Mouse (Mus musculus) skeletal muscle tissue, adult 2 months (tissue): ENCODE measurements around the gene Tex9.

Source experiments
- DNase-seq: peaks from one replicate; pipeline ENCODE4 v3.0.0-alpha.2; 2012; ENCODE audit warnings: low read depth, low spot score

Tex9 gene

GRCm38 (mm10) chr9:72492194-72492565, at the start of gene Tex9:
Gene Tex9, minus strand, starts transcription at chr9:72492212.
- DNase-seq, result no peak

GRCm38 (mm10) chr9:72537086-72537485, 45.1 kb upstream of the Tex9 start:
- no peak for DNase-seq

- DNase-seq, result no peak
These were observed 43.4 kb upstream of the Tex9 start for GRCm38 (mm10) chr9:72535394-72535793.

- DNase-seq, result no peak
These were observed 43.0 kb upstream of the Tex9 start for GRCm38 (mm10) chr9:72534985-72535384.

- DNase-seq, result no peak
These were observed 41.0 kb upstream of the Tex9 start for GRCm38 (mm10) chr9:72533089-72533415.

- peak; percentile 47 for DNase-seq
These were observed 40.5 kb upstream of the Tex9 start for GRCm38 (mm10) chr9:72532381-72533088.

- peak; percentile 67 for DNase-seq
These were observed 40.0 kb upstream of the Tex9 start, which contains the start of gene Rfx7 for GRCm38 (mm10) chr9:72531996-72532380. Gene Rfx7, plus strand, starts transcription at chr9:72532240.

GRCm38 (mm10) chr9:72531291-72531995, 39.4 kb upstream of the Tex9 start:
- peak; percentile 87 for DNase-seq

- peak; percentile 87 for DNase-seq
These were observed 38.8 kb upstream of the Tex9 start for GRCm38 (mm10) chr9:72530824-72531223.

GRCm38 (mm10) chr9:72530237-72530636, 38.2 kb upstream of the Tex9 start:
- DNase-seq, result peak; percentile 90

GRCm38 (mm10) chr9:72526091-72526490, 34.1 kb upstream of the Tex9 start:
- DNase-seq, result no peak

- DNase-seq, result no peak
These were observed 28.8 kb upstream of the Tex9 start for GRCm38 (mm10) chr9:72520849-72521248.

- peak; percentile 17 for DNase-seq
These were observed 27.2 kb upstream of the Tex9 start for GRCm38 (mm10) chr9:72519246-72519645.

GRCm38 (mm10) chr9:72515366-72515765, 23.4 kb upstream of the Tex9 start:
- DNase-seq, result no peak

GRCm38 (mm10) chr9:72512229-72512981, 20.4 kb upstream of the Tex9 start:
- no peak for DNase-seq

GRCm38 (mm10) chr9:72497171-72497570, 5.2 kb upstream of the Tex9 start:
- no peak for DNase-seq

GRCm38 (mm10) chr9:72496691-72497090, 4.7 kb upstream of the Tex9 start:
- DNase-seq, result no peak

- no peak for DNase-seq
These were observed 2.1 kb upstream of the Tex9 start for GRCm38 (mm10) chr9:72493984-72494685.

- DNase-seq, result no peak
These were observed 1.5 kb upstream of the Tex9 start for GRCm38 (mm10) chr9:72493465-72493864.

- peak; percentile 78 for DNase-seq
These were observed 336 bp downstream of the Tex9 start for GRCm38 (mm10) chr9:72491559-72492193.

- no peak for DNase-seq
These were observed 2.9 kb downstream of the Tex9 start for GRCm38 (mm10) chr9:72489131-72489530.
